Mouse (Mus musculus) retina, adult 2 months (tissue): ENCODE data around the gene Sertad1.
A peak's percentile ranks its signal among the peaks of the same experiment; 100 is the strongest.
"Not testable (repeated sequence)": the region's sequence is repeated elsewhere in the genome, so short reads cannot be mapped to it uniquely, and the experiment has no call there.

Experiments used
- DNase-seq: peaks from one replicate; pipeline ENCODE4 v3.0.0-alpha.2; 2012; ENCODE audit warnings: low read depth, low spot score

The Sertad1 gene

DNA sequence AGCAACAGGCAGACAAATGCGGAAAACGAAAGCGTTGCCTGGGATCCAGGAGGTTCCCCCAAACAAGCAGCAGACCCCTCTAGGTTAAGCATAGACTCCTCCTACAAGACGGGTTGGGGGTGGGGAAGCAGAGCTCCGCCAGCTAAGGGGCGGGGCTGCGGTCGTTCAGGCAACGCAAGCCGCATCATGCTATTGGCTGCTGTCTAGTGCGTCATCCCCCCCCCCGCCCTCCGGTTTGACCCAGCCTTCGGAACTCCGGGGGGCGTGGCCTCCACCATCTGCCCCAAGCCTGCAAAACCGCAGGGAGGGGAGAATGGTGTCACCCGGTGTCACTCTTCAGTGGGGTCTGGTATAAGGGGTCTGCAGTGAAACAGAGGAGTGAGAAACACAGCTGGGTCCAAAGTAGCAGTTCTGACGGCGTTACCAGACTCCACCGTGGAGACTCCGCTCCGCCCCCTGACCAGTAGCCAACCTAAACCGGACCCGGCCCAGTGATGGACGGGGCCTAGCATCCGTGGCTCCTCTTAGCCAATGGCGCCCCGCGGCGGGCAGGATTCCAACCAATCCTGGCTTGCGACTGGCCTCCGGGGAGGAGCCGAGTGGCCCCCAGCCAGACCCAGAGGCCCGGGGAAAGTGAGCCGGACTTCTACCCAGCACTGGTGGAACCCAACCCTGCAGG is 13.4 kb upstream of the Sertad1 start, which contains the start of gene Sertad3:
Gene Sertad3, plus strand, starts transcription at position 613 of the 679 bp plus-strand sequence.
- DNase-seq, result peak; percentile 92

DNA sequence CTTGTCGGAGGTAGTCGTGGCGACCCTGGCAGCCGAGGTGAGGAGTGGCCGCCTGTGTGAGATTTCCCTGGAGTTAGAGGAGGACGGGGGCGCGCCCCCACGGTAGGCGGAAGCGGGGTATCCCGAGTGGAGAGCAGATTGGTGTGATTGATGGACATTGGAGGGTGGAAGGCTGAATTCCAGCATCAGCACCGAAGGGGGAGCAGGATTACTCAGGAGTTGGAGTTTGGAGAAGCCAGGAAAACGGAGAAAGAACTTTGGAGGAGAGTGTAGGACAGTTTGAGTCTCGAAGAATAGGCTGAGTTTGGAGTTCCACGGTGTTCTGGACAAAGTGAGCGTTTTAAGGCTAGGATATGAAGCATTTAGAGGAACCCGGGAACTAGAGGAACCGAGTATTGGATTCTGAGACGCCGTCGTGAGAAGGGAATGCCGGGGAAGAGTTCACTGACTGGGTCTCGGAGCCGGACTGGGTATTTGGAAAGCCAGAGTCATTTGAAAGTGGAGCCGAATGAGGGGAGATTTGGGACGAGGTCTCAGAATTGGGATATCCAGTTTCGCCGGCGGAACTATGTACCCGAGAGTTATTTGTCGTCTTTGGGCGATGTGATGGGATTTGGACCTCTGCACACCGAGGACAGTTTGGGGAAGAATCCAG is 12.7 kb upstream of the Sertad1 start:
- DNase-seq, result no peak

DNA sequence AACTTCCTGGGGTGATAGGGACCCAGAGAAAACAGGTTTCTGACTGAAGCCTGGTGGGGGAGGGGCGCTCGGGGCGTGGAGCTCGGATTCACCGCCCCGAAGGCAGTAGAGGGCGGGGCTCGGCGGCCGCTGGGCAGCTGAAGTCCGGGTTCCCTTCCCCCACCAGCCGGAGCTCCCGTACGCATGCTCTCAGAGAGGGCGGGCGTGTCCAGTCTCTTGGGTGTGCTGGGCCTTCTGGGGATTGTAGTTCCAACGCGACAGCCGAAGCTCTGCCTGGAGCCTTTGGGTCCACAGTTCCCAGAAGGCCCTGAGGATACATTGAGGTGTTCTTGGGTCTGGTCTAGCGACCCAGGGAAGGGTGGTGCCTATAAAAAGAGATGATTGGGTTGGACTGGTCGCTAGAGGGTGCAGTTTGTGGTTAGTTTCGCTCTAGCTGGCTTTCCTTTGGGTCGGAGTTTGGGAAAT is 12.2 kb upstream of the Sertad1 start:
- DNase-seq, result peak; percentile 94

DNA sequence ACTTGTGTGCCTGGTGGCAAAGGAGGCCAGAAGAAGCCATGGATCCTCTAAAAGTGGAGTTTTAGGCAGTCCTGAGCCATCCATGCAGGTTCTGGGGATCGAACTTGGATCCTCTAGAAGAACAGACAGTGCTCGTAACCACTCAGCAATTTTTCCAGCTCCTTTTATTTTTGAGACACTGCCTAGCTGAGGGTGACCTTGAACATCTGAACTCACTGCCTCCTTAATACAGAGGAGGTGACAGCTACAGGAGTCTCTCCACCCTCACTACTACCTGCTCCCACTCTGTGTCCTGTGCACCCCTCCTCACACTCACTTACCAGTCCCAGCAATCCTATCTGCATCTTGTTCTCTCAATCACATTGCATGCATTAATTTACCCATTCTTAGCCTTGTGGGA is 11.1 kb upstream of the Sertad1 start:
- DNase-seq, result no peak

DNA sequence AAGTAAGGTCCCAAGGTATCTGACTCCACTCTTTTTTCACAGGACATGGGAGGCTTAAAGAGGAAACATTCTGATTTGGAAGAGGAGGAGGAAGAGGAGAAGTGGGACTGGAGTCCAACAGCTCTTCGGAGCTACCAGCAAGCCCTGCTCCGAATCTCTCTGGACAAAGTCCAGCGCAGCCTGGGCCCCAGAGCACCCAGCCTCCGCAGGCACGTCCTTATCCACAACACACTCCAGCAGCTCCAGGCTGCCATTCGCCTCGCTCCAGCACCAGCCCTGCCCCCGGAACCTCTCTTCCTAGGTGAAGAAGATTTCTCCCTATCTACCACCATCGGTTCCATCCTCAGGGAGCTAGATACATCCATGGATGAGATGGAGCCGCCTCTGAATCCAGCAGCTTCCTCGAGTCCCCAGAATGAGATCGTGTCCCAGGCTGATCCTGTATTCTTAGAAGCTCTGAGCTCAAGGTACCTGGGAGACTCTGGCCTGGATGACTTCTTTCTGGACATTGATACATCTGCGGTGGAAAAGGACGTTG is 10.5 kb upstream of the Sertad1 start:
- DNase-seq, result no peak

DNA sequence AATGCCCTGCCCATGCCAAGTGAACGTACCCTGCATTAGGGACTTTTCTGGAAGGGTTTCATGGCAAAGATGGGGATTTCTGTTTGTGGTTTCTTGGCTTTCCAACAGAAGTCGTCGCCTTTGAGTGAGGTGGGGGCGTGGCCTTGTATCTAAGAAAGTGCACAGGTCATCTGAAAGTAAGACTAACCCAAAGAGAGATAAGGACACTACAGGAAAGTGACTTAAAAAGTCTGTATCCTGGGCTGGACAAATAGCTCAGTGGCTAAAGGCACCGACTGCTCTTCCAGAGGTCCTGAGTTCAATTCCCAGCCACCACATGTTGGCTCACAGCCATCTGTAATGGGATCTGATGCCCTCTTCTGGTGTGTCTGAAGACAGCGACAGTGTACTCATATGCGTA is 8.1 kb upstream of the Sertad1 start:
- DNase-seq, result no peak

DNA sequence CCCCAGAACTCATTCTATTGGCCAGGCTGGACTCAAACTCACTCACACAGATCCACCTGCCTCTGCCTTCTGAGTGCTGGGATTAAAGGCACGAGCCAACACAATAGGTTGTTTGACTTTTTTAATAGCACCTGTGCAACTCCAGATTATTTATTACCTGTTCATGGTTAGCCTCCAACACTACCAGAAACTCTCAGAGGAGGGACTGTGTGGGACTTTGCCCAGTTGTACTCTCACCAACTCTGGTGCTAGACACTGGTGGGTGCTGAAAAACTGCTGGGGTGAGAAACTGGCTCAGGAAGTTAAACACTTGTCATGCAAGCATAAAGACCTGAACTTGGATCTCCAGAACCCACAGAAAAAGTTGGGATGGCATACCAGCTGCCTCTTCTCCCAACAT is 7.0 kb upstream of the Sertad1 start:
- no peak for DNase-seq

DNA sequence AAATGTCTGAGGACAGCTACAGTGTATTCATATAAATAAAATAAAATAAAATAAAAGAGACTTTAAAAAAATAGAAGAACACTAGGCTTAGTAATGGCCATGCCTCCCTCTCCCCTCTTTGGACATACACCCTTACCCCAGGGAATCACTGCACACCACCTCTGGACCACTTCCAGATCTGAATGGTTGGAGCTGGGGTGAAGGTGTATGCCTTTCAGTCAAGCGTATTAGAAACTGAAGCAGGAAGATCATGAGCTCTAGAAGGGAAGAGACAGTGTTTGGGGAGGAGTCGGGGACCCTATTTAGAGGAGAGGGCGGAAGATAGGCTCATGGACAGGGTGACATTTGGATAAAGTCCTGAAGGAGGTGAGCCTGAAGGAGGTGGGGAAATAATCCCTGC is 6.2 kb upstream of the Sertad1 start:
- no peak for DNase-seq

DNA sequence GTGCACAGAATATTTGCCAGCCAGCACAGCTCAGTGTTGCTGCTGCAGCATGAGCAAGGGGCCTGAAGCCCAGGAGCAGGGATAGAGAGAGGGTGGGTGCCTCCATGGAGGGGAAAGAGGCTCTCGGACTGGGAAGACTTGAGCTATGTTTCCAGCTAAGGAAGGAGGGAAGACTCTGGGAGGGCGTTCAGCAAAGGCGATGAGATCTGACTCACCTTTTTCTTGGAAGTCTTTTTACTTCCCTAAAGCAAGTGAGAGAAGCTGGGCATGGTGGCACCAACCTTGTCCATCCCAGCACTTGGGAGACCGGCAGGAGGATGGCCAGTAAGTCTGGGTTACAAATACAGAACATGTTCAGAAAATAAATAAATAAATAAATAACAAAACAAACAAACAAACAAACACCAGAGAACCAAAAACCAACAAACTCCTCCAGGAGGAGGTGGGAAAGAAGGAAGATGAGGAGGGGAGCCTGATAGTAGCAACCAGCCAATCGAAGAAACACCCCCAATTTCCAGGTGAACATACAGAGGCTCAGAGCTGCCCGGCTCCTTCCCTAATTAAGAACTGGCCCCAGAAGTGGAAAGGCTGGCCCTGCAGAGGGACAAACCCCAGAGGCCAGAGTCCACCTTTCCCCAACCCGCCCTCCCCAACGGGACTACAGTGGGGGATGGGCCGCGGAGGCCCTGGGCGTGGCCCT is 5.6 kb upstream of the Sertad1 start:
- DNase-seq, result no peak

DNA sequence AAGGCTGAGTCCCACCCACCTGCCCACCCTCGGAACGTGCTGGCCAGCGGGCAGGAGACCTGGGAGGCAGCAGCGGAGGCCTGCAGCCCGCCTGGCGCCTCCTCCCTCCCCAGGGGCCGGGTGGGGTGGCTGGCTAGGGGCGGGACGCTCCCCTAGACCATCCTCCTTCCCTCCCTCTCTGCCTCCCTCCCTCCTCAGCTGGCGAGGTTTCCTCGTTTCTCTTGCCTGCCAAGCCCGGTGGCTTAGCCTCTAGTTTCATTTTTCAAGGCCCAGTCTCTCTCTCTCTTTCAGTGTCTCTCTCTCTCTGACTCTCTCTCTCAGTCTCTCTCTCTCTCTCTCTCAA is 5.1 kb upstream of the Sertad1 start:
- no peak for DNase-seq

DNA sequence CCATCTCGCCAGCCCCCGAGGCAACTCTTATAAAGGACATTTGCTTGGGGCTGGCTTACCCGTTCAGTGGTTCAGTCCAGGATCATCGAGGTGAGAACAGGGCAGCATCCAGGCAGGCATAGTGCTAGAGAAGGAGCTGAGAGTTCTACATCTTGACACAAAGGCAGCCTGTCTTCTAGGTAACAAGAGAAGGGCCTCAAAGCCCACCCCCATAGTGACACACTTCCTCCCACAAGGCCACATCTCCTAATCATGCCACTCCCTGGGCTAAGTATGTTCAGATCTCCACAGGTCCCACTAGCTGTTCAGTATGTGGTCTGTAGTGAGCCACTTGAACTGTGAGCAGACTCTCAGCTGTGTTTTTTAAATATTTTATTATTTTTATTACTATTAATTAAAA is 2.9 kb upstream of the Sertad1 start:
- DNase-seq, result no peak

DNA sequence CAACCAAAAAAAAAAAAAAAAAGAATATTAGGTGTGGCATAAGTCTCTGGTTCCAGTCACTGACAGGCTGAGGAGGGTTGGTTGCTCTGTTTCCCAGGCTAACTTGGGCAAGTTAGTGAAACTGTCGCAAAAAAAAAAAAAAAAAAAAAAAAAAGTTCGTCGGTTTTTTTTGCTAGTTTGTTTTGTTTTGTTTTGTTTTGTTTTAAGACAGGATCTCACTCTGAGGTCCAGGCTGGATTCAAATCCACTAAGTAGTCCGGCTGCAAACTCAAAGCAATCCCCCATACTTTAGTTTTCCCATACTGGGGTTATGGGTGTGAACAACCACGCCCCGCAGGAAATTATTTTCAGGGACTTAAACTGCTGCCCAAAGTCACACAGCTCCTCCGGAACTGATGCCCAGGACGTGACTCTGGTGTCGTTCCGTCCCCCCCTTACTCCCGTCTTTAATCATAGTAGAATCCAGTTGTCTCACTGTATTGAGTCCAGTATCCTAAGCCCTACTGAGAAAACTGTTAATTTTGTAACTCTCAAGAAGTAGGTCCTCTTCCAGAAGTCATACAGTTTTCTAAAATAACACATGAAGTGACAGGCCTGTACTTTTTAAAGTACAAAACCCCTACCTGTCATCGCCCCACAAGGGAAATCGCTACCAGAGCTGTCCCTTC is 474 bp upstream of the Sertad1 start:
- DNase-seq, result no peak

DNA sequence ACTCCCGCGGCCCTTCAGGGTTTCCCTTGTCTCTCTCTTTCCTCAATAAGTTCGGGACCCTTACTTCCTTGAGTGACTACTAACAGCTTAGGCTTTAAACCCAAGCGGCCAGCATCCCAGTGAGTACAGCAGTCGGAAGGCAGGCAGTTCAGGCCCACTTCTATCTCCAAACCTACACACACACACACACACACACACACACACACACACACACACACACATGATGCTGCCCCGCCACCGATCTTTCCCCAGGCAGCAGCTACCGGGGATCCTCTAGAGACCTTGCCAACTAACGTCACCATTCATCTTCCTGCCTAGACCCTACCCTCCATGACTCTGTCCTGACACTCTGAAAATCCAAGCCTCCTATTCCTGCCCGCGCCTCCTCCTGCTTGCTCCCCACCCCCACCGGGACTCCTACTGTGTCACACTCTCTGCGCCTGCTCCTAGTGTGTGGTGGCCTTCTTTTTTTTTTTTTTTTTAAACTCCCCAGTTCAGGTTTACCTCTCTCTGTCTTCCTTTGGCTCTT is 1.1 kb downstream of the Sertad1 start:
- DNase-seq, result no peak

DNA sequence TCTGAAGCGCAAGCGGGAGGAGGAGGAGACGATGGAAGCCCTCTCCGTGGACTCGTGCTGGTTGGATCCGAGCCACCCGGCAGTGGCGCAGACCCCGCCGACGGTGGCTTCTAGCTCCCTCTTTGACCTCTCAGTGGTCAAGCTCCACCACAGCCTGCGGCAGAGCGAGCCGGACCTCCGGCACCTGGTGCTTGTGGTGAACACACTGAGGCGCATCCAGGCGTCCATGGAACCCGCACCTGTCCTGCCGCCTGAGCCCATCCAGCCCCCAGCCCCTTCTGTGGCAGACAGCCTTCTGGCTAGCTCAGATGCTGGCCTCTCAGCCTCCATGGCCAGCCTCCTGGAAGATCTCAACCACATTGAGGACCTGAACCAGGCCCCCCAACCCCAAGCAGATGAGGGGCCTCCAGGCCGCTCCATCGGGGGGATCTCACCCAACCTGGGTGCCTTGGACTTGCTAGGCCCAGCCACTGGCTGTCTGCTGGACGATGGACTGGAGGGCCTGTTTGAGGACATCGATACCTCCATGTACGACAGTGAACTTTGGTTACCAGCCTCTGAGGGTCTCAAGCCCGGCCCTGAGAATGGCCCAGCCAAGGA is 2.7 kb downstream of the Sertad1 start:
- no peak for DNase-seq

DNA sequence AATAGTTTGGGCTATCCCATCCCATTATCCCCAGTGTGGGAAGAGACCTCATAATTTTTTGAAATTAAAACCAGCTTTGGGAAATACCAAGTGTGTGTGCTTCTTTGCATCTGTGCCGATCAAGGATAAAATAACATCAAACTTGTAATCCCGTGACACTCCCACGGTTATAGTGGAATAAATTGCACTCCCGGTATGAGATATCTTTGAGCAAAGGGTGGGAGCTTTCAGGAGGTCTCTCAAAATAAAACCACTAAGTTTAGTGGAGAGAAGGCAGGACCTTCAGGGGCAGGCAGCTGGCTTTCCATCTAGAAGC is 3.5 kb downstream of the Sertad1 start:
- DNase-seq, result no peak

DNA sequence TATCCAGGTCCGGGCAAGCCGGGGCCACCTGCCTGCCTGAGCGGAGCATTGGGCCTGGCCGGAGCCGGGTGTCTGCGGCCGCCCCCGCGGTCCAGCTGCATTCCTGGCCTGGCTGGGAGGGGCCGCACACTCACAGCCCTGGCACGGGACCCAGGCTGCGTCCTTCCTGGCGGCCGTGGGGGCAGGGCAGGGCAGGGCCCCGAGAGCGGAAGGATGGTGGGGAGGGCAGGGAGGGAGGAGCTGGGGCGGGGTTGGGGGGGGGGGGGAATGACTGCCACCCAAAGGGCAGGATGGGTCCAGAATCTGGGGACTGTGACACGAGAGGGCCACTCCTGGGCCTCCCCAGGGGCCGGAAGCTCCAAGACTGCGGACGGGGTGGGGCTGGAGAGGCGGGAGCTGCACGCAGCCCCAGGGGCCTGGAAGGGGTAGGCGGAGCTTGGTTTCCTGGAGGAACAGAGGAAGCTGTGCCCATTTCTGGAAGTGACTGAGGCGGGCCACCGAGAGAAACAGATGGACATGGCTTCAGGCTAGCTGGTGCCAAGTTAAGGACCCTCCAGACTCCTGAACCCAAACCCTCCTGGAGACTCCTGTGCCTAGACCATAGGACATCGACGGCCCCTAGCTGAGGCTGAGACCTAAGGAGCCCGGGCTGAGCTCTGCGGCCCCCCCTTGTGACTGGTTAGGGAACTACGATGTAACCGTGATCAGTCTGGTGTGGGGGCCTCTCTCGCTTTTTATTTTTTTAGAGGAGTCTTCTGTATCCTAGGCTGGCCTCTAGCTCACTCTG is 4.0 kb downstream of the Sertad1 start:
- DNase-seq, result no peak

DNA sequence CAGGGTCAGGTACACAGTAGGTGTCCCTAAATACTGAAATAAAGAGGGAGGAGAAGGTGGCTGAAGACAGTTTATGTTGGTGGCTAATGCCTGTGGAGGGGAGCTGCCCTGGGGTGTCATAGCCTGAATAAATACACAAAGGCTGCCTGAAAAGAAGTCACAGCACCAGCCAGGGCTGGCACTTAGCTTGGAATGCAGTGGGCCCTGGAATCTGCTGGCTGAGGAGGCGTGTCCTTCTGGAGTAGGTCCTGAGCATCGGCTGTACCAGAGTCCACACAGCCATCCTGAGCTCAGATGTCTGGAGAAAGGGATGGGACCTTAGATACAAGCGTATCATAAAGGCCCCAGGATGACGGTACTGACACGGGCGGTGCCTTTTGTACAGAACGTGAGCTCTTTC is 5.1 kb downstream of the Sertad1 start:
- DNase-seq, result no peak

DNA sequence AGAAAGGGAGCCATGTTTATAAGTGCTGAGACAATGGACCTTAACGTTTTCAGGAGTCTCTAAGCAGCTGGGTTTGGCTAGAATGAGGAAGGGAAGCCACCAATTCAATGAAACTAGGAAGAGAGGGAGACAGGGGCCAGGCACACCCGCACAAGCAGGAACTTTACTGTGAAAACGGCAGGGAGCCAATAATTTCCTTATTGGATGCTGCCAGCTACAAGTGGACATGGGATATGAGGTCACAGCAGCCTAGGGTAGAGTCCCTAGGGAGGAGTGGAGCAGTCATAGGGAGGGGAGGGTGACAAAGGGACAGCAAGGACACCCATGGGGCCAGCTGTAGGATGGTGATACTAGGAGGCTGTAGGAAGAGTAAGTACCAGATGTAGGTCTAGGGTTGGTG is 6.3 kb downstream of the Sertad1 start:
- no peak for DNase-seq

DNA sequence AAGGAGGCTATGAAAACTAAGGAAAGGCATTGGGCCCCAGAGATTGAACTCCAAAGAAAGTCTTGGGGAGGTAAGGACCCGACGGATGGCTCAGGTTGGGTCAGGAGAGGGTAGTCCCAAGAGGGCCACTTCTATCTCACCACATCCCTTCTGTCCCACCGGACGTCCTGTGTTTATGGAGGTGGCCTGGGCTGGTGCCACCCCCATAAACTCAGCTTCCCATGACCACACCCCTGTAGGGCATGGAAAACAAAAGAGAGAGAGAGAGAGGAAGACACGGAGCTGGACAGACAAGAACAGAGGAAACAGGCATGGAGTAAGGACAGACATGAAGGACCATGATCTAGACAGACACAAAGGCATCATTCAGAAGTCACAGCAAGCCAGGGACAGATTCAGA is 6.7 kb downstream of the Sertad1 start:
- DNase-seq, result no peak

DNA sequence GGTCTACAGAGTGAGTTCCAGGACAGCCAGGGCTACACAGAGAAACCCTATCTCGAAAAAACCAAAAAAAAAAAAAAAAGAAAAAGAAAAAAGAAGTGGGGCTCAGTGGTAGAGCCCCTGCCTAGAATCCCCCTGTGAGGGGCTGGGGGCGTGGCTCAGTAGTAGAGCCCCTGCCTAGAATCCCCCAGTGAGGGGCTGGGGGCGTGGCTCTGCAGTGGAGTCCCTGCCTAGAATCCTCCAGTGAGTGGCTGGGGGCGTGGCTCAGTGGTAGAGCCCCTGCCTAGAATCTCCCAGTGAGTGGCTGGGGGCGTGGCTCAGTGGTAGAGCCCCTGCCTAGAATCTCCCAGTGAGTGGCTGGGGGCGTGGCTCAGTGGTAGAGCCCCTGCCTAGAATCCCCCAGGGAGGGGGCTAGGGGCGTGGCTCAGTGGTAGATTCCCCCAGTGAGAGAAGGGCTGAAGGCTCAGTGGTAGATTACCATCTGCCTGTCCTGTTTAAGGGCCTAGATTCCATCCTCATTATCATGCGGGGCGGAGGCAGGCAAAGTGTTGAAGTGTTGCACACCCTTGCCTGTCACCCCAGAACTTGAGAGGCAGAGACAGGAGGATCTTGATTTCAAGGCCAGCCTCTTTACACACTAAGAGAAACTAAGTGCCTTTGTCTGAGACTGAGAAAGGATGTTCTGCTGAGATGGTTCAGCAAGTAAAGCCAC is 8.1 kb downstream of the Sertad1 start:
- DNase-seq, result not testable (repeated sequence)
